Mouse (Mus musculus): ENCODE results near the gene Olfr957. TPM values are rescaled to one million over a fixed set of nuclear protein-coding genes. Genes with fewer than 3 reads are reported as not detected.

Gene Olfr957
- total and polyA plus RNA-seq, 2 experiments from 2014 or later = not detected

GRCm38 (mm10) chr9:39509412-39509811, 6.2 kb downstream of the Olfr957 start:
- peak; percentile 32; the same call in 1 of the 2 replicates for ATAC-seq
- no peak for TF ChIP-seq CTCF (IDR thresholded peaks at IDR 0.05; ENCODE audit: low read depth)

GRCm38 (mm10) chr9:39508998-39509397, 6.6 kb downstream of the Olfr957 start:
- no peaks in the 10 kb centered on the region for H3K4me1 ChIP-seq (ENCODE audit: insufficient read depth, low read length)
- H3K9ac ChIP-seq (replicated peaks; ENCODE audit: low read length) = no peak overlapping the region
- H3K9me3 ChIP-seq (ENCODE audit: low read length) = no peaks in the 10 kb centered on the region
- H3K27me3 ChIP-seq (ENCODE audit: insufficient read depth, low read length) = no peaks in the 10 kb centered on the region
- no peaks in the 10 kb centered on the region for H3K36me3 ChIP-seq (ENCODE audit: insufficient read depth, low read length)
- ATAC-seq (peak; percentile 78), DNase-seq (ENCODE audit: low spot score) (peak; percentile 91)
- no peak overlapping the region for H3K27ac ChIP-seq
- no peak overlapping the region for H3K4me2 ChIP-seq (ENCODE audit: low read depth, low read length)
- no peak overlapping the region for H3K4me3 ChIP-seq (ENCODE audit: low read length)
- peak; percentile 84 for TF ChIP-seq CTCF (IDR thresholded peaks at IDR 0.05; ENCODE audit: low read depth)
- whole genome bisulfite sequencing = 9% methylated on average over 6 of the region's 6 CpGs

More at GRCm38 (mm10) chr9:39509412-39509811, 6.2 kb downstream of the Olfr957 start:
- no peaks in the 10 kb centered on the region for H3K36me3 ChIP-seq (ENCODE audit: insufficient read depth, low read length)
- DNase-seq (ENCODE audit: low spot score) = no peak
- H3K9me3 ChIP-seq (ENCODE audit: low read length) = no peaks in the 10 kb centered on the region
- no peak overlapping the region for H3K9ac ChIP-seq (replicated peaks; ENCODE audit: low read length)
- no peak overlapping the region for H3K27ac ChIP-seq
- WGBS = 72% methylated on average over 9 of the region's 9 CpGs
- no peak overlapping the region for H3K4me2 ChIP-seq (ENCODE audit: low read depth, low read length)
- H3K4me3 ChIP-seq (ENCODE audit: low read length) = no peak overlapping the region
- H3K27me3 ChIP-seq (ENCODE audit: insufficient read depth, low read length) = no peaks in the 10 kb centered on the region
- no peaks in the 10 kb centered on the region for H3K4me1 ChIP-seq (ENCODE audit: insufficient read depth, low read length)

- Histone ChIP-seq H3K27me3 (ENCODE audit: insufficient read depth, low read length) (no peaks in the 10 kb centered on the region), H3K27ac (no peak within 1 kb of the TSS), H3K9ac (replicated peaks; ENCODE audit: low read length) (no peak within 1 kb of the TSS), H3K9me3 (ENCODE audit: low read length) (no peaks in the 10 kb centered on the region), H3K4me1 (ENCODE audit: insufficient read depth, low read length) (no peaks in the 10 kb centered on the region), H3K4me2 (ENCODE audit: low read depth, low read length) (no peak within 1 kb of the TSS), H3K4me3 (ENCODE audit: low read length) (no peak within 1 kb of the TSS), H3K36me3 (ENCODE audit: insufficient read depth, low read length) (no peaks in the 10 kb centered on the region)
- ATAC-seq (no peak), DNase-seq (ENCODE audit: low spot score) (no peak)
- 91% methylated on average over 2 of the region's 2 CpGs for WGBS
- TF ChIP-seq CTCF (IDR thresholded peaks at IDR 0.05; ENCODE audit: low read depth) = no peak
Observed at GRCm38 (mm10) chr9:39493895-39494294, 21.7 kb downstream of the Olfr957 start, which contains the start of gene Olfr44. TSS of gene Olfr44 (minus strand) at chr9:39493995.

GRCm38 (mm10) chr9:39471844-39472243, 43.8 kb downstream of the Olfr957 start, which contains the start of gene Olfr955:
TSS of gene Olfr955 (minus strand) at chr9:39471944.
- no peaks in the 10 kb centered on the region for H3K4me1 ChIP-seq (ENCODE audit: insufficient read depth, low read length)
- ATAC-seq = no peak
- no peak for TF ChIP-seq CTCF (IDR thresholded peaks at IDR 0.05; ENCODE audit: low read depth)
- H3K27me3 ChIP-seq (ENCODE audit: insufficient read depth, low read length) = no peaks in the 10 kb centered on the region
- no peaks in the 10 kb centered on the region for H3K36me3 ChIP-seq (ENCODE audit: insufficient read depth, low read length)
- H3K4me2 ChIP-seq (ENCODE audit: low read depth, low read length) = no peak within 1 kb of the TSS
- no peaks in the 10 kb centered on the region for H3K9me3 ChIP-seq (ENCODE audit: low read length)
- WGBS = 56% methylated on average over 1 of the region's 1 CpGs
- no peak for DNase-seq (ENCODE audit: low spot score)
- H3K4me3 ChIP-seq (ENCODE audit: low read length) = no peak within 1 kb of the TSS
- H3K27ac ChIP-seq = no peak within 1 kb of the TSS
- H3K9ac ChIP-seq (replicated peaks; ENCODE audit: low read length) = no peak within 1 kb of the TSS

Other genes with a start within 250 kb of the Olfr957 start
- not detected in 2 replicates for gene Olfr945, start 239.0 kb downstream of the Olfr957 start, total RNA-seq (2014; rRNA removed)
- gene Olfr945, start 239.0 kb downstream of the Olfr957 start, polyA plus RNA-seq (2015; fragmentation: Nextera tagmentation; extraction: Ambion mirVana) = not detected in 2 replicates
- not detected in 2 replicates for gene Olfr948, start 189.8 kb downstream of the Olfr957 start, total RNA-seq (2014; rRNA removed)
- gene Olfr948, start 189.8 kb downstream of the Olfr957 start, polyA plus RNA-seq (2015; fragmentation: Nextera tagmentation; extraction: Ambion mirVana) = not detected in 2 replicates
- gene Olfr951, start 128.4 kb downstream of the Olfr957 start, total RNA-seq (2014; rRNA removed) = not detected in 2 replicates
- not detected in 2 replicates for gene Olfr951, start 128.4 kb downstream of the Olfr957 start, polyA plus RNA-seq (2015; fragmentation: Nextera tagmentation; extraction: Ambion mirVana)
- gene Olfr952, start 88.7 kb downstream of the Olfr957 start, total RNA-seq (2014; rRNA removed) = not detected in 2 replicates
- not detected in 2 replicates for gene Olfr952, start 88.7 kb downstream of the Olfr957 start, polyA plus RNA-seq (2015; fragmentation: Nextera tagmentation; extraction: Ambion mirVana)
- not detected in 2 replicates for gene Olfr954, start 59.1 kb downstream of the Olfr957 start, total RNA-seq (2014; rRNA removed)
- gene Olfr954, start 59.1 kb downstream of the Olfr957 start, polyA plus RNA-seq (2015; fragmentation: Nextera tagmentation; extraction: Ambion mirVana) = not detected in 2 replicates
- not detected in 2 replicates for gene Olfr955, start 43.9 kb downstream of the Olfr957 start, total RNA-seq (2014; rRNA removed)
- gene Olfr955, start 43.9 kb downstream of the Olfr957 start, polyA plus RNA-seq (2015; fragmentation: Nextera tagmentation; extraction: Ambion mirVana) = not detected in 2 replicates
- not detected in 2 replicates for gene Olfr44, start 21.8 kb downstream of the Olfr957 start, total RNA-seq (2014; rRNA removed)
- not detected in 2 replicates for gene Olfr44, start 21.8 kb downstream of the Olfr957 start, polyA plus RNA-seq (2015; fragmentation: Nextera tagmentation; extraction: Ambion mirVana)
- not detected in 2 replicates for gene Olfr958, start 38.2 kb upstream of the Olfr957 start, total RNA-seq (2014; rRNA removed)
- gene Olfr958, start 38.2 kb upstream of the Olfr957 start, polyA plus RNA-seq (2015; fragmentation: Nextera tagmentation; extraction: Ambion mirVana) = not detected in 2 replicates
- 3.6 TPM in 1 of 2 replicates, not detected in the other for gene Olfr959, start 59.8 kb upstream of the Olfr957 start, total RNA-seq (2014; rRNA removed)
- not detected in 2 replicates for gene Olfr959, start 59.8 kb upstream of the Olfr957 start, polyA plus RNA-seq (2015; fragmentation: Nextera tagmentation; extraction: Ambion mirVana)
- 234 and 241 TPM in 2 replicates for gene AW551984, start 88.6 kb upstream of the Olfr957 start, total RNA-seq (2014; rRNA removed)
- gene AW551984, start 88.6 kb upstream of the Olfr957 start, polyA plus RNA-seq (2015; fragmentation: Nextera tagmentation; extraction: Ambion mirVana) = 170 and 185 TPM in 2 replicates
- gene Olfr148, start 94.8 kb upstream of the Olfr957 start, total RNA-seq (2014; rRNA removed) = not detected in 2 replicates
- not detected in 2 replicates for gene Olfr148, start 94.8 kb upstream of the Olfr957 start, polyA plus RNA-seq (2015; fragmentation: Nextera tagmentation; extraction: Ambion mirVana)
- not detected in 2 replicates for gene Olfr960, start 105.6 kb upstream of the Olfr957 start, total RNA-seq (2014; rRNA removed)
- not detected in 2 replicates for gene Olfr960, start 105.6 kb upstream of the Olfr957 start, polyA plus RNA-seq (2015; fragmentation: Nextera tagmentation; extraction: Ambion mirVana)
- gene Olfr961, start 129.3 kb upstream of the Olfr957 start, total RNA-seq (2014; rRNA removed) = not detected in 2 replicates
- not detected in 2 replicates for gene Olfr961, start 129.3 kb upstream of the Olfr957 start, polyA plus RNA-seq (2015; fragmentation: Nextera tagmentation; extraction: Ambion mirVana)
- not detected in 2 replicates for gene Olfr963, start 151.4 kb upstream of the Olfr957 start, total RNA-seq (2014; rRNA removed)
- gene Olfr963, start 151.4 kb upstream of the Olfr957 start, polyA plus RNA-seq (2015; fragmentation: Nextera tagmentation; extraction: Ambion mirVana) = not detected in 2 replicates
- not detected in 2 replicates for gene Olfr149, start 191.3 kb upstream of the Olfr957 start, total RNA-seq (2014; rRNA removed)
- not detected in 2 replicates for gene Olfr149, start 191.3 kb upstream of the Olfr957 start, polyA plus RNA-seq (2015; fragmentation: Nextera tagmentation; extraction: Ambion mirVana)
- gene Olfr965, start 195.5 kb upstream of the Olfr957 start, total RNA-seq (2014; rRNA removed) = not detected in 2 replicates
- not detected in 2 replicates for gene Olfr965, start 195.5 kb upstream of the Olfr957 start, polyA plus RNA-seq (2015; fragmentation: Nextera tagmentation; extraction: Ambion mirVana)
- not detected in 2 replicates for gene Olfr150, start 215.2 kb upstream of the Olfr957 start, total RNA-seq (2014; rRNA removed)
- not detected in 2 replicates for gene Olfr150, start 215.2 kb upstream of the Olfr957 start, polyA plus RNA-seq (2015; fragmentation: Nextera tagmentation; extraction: Ambion mirVana)
- gene Olfr967, start 230.4 kb upstream of the Olfr957 start, total RNA-seq (2014; rRNA removed) = not detected in 2 replicates
- not detected in 2 replicates for gene Olfr967, start 230.4 kb upstream of the Olfr957 start, polyA plus RNA-seq (2015; fragmentation: Nextera tagmentation; extraction: Ambion mirVana)

Measured in hindbrain, postnatal 0 days (tissue).